Mouse (Mus musculus): Measurements from ENCODE around the gene Sorcs2.

The Sorcs2 gene

DNA sequence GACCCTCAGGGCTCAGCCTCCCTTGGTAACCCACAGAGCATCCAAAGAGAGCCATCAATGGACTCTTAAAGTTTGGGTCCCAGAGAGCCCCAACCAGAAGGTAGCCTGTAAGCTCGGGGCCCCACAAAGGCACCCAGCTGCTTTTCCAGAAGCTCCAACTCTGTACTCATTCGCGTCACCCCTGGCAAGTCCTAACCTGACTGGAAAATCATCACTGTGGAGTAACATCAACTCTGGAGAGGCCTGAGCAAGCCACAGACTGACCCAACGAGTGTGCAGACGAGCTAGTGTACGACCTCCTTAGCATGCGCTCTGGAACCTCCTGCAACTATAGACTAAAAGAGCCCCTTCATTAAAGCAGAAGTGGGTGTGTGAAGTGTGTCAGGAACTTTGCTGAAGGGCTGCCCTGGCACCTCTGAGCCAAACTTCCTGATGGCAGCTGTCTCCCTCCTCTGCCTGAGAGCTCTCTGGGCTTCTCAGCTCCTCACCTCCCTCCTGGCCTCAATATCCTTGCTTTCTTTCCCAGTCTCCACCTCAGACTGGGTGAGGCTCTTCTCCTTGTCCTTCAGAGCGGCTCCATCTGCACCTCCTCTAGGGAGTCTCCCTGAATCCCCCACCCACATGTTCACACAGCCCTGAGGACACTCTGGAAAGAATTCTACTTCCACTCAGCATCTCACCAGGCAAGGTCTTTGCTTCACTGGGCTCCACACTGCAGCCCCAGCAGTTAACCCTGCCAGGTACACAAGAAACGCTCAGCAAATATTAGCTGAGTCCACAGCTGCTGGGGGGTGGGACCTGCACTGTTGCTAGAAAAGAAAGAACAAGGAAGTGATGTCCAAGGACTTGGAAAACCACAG, 8.0 kb downstream of the Sorcs2 start:
- no peak for DNase-seq

DNA sequence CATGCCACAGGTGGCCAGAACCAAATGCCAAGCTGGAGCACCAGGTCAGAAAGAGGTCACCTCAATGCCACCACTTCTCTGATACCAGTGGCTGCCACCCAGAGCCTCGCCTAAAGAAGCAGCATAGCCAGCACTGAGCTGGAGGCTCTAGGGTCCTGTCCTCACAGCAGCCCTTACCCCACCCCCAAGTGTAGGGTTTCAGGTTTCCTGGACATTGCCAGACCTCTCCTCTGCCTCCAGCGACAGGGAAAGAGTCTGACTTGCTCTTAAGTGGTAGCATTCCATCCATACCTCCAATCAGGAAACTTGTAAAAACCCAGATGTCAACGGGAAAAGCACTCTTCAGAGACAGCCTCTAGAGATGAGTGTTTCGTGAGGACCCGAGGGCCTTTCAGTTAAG, 12.9 kb downstream of the Sorcs2 start:
- DNase-seq = no peak

DNA sequence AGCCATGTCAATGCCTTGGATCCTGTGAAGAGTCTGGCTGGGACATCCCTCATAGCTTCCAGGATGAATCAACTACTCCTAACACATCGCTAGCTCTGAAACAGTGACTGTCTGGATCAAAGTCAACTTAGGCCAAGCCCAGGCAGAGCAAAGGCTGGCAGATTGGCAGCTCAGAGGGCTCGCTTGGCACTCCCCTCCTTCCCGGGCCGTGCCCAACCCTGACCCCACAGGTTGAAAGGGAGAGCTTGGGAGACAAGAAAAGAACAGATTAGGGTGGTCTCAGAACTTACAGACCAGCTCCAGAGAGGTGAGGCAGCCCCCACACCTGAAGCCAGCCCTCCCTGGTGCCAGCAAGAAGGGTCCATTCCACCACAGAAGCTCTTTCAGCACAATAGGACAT, 14.5 kb downstream of the Sorcs2 start:
- no peak for DNase-seq

DNA sequence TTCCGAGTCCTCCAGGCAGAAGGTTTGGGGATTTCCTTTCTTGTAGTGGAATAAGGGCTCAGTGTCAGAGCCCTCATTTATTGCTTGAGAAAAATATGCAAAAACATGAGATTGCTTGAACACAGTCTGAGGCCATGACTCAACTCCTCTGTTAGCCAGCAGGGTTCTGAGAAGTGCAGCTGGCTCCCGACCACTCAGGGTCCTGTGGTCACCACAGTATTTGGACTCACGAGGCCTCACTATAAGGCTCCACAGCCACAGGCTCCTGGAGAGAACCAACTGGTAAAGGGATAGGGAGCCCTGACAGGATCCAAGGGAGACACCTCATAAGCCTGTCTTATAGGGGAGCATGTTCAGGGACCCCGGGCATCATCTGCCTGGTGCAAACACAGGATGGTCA, 15.2 kb downstream of the Sorcs2 start:
- DNase-seq = no peak

DNA sequence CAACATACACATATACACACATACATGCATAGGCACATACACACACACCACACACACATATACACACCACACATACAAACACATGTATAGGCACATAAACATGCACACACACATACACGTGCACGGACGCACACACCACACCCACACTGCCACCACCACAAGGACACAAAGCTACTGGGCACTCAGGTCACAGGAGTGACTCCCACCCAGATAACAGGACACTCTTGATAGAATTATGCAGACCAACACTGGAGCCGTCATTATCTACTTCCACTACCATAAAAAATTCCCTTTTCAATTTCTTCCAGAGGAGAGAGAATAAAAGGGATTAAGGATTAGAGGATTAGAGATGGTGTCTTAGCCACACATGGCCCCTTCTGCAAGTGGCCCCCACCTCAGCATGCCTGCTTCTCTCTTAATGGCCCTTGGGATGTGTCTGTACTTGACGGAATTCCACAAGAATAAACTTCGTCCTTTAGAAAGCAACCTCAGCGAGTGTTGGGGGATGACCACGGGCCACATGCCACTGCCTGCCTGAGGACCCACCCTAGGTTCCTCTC, 15.7 kb downstream of the Sorcs2 start:
- DNase-seq = no peak

DNA sequence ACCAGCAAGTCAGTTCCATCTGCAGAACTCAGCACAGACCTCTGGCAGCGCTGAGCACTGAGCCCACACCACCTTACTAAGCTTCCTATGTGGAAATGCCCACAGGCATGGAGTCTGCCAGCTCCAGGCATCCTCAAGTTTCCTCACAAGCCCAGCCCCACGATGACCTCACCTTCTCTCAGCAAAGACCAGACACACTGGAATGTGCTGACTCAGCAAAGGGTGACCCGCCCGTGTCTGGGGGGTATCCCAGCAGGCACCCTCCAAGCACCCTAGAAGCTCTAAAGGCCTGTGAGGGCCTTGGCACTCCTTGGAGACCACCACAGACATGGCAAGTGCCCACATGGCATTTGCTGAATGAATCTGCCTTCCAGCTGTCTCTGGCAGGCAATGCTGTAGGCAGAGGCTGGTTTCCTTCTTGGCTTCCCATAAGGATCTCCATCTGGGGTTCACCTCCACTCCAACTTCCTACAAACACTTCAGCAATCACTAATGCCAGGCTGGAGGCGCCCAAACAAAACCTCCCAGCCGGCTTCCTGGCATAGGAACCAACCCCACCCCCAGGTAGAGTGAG, 17.9 kb downstream of the Sorcs2 start:
- no peak for DNase-seq

DNA sequence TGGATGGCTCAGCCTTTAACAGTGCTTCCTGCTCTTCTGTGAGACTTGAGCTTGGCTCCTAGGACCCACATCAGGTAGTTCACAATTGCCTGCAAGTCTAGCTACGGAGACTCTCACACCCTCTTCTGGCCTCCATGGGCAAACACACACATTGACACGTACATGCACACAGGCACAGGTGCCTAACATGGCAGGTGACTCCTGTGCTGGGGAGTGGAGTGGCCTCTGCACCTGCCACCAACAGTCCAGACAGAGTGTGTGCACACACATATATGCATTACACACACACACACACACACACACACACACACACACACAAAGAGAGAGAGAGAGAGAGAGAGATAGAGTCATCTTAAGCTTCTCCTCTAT, 19.6 kb downstream of the Sorcs2 start:
- DNase-seq = no peak

DNA sequence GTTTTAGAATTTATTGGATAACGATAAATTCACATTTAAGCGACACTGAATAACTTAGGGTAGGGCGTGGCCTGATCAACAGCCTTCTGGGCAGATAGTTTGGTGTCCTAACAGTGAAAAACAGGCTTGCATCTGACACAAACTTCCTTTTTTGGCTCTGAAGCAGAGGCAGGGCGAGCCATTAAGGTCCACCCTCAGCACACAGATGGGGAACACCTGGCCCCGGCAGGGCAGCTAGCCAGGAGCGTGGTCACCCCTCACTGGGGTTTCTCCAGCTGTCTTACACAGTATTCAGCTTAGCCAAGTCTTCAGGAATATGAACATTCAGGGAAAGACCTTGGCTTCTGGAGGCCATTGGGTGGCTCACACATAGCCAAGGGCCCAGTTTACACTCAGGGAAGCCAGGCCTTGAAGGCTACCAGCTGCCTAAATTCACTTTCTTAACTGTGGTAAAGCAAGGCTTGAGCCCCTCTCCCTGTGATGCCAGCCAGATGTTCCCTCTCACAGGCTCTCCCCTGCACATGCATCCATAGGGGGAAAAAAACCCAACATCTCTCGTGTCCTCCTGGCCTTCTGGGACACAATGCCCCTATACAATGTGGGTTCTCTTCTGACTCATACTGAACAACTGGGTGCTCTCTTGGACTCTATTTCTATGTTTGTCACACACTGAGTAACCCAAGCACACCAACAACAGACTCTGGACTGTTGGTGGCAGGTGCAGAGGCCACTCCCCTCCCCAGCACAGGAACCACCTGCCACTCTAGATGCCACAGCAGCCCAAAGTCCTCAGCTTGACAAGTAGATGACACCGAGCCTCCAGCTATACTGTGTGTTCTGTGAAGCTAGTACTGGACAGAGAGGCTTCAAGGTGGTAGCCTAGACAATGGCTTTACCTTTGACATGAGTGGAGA, 20.2 kb downstream of the Sorcs2 start:
- DNase-seq = no peak

DNA sequence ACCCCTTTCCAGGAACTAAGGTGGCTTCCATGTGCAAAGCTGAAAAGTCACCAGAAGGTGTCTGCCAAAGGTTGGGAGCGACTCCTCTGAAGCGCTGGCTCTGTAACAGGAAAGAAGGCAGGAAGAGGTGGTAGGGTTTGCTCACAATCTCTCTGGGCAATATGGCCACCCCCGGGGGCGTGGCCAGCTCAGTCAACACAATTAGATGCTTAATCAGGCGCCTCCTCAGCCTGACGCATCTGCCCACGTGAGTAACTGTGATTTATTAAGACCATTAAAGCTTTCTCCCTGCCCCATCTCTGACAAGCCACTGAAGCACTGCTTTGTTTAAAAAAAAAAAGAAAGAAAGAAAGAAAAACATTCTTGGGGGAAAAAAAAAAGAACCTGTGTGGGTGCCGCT, 22.1 kb downstream of the Sorcs2 start:
- DNase-seq = no peak

DNA sequence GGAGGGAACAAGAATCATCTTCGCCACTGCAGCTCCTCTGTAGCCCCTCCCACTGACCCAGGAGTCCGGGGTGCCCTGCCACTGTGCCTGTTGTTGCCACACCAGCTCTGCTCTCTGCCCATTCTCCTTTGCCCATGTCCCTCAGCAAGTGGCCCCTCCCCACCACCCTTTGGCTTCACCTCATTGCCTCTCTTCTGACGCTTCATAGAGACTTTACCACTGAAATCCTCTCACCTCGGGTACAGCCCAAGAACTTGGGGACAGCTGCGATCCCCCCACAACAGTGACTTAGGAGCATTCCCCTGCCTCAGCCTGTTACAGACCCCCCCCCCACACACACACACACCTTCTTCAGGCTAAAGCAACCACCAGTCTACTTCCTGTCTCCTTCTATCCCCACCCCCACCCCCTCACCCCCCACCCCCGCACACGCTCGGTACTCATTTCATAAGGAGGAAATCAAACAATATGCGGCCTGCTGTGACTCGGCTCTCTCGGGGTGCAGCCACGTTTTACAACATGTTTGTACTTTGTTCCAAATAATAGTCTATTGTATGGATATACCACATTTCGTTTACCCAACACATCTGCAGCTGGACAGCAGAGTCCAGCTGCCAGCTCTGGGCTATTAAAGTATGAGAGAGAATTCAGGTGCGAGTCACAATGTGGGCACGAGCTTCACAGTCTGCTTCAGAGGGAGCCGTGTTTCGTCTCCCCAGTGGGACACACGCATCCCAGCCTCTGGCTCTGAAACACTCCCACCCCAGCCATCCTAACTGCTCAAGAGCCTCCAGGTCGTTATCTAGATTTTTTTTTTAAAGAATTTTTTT, 23.5 kb downstream of the Sorcs2 start:
- no peak for DNase-seq

DNA sequence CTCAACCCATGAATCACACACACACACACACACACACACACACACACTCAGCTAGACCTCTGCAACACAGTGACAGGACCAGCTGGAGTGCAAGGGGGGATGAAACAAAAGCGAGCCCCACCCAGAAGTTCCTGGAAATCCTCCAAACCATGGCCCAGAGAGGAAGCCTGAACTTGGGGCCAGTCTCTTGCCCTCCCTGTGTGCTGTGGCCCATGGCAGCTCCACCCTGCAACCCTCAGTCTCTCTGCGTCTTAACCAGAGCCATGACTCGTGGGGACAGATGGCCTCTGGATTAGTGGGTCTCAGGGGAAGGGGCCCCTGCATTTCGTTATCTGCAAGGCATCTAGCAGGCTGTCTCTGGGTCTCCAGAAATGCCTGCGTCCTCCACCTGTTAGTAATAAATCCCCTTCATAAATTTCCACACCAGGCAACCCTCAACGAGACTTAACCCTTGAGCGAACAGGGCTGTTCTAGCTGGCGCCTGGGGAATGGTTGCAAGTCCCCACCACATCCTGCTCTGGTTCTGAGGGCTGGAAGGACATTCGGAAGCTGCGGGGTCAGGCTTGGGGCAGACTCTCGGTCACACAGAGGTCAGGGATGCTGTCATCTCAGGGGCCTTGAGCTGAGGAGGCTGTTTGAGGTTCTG, 24.6 kb downstream of the Sorcs2 start:
- no peak for DNase-seq

DNA sequence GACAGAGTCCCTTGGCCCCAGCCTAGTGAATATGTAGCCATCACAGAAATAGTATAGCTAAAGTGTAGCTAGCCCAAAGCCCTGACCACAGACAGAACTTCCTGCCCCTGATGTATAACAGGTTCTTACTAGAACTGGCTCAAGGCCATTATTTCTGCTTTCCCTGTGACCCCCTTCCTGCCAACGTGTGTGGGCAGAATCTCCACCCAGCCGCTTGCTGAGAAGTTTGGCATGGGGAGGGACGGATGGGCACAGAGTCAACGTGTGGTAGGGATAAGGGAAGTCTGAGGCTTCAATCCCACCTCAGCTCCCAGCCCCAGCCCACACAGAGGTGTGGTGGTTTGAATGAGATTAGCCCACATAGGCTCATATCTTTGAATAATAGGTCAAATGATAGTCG, 26.2 kb downstream of the Sorcs2 start:
- no peak for DNase-seq

DNA sequence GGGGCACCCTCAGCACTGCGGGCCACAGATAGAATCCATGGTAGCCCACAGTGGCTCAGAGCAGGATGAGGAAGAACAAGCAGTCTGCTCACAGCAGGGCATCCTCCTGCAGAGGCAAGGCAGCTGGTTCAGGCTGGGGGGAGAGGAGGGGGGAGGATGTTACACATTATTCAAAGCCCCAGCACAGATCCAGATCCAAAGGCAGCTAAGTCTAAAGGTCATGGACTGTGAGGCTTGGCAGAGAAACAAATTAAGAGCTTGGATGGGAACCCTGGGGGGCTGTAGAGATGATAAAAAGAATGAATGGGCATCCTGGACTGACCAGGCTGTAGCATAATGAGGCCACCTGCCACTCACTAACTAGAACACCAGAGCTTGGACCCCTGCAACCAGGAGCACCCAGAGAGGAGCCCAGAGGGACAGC, 28.7 kb downstream of the Sorcs2 start:
- DNase-seq = no peak

DNA sequence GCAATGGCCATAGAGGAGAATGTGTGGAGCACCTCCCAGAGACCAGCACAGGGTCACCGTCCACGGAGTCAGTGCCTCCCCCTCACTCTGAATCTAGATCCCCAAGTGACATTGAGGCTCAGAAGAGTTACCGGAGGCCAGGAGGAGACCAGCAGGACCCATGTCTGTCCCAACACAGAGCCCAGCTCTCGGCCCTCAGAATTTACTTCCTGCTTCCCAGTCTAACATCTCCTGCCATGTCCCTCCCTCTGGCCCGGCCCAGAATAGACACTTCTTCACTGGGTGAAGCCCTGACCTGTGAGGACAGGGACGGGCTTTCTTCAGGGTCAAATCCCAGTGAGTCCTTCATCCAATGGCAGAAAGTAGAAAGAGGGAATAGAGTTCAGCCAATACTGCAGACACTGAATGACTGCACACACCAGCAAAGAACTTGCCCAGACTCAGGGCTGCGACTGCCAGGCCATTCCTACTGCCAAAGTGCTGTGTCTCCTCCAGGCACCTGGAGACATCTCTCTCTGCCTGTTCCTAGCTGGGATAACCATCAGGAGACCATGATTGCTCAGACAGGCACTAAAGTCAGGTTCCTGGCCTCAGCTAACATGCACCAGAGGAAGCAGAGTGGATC, 29.3 kb downstream of the Sorcs2 start:
- DNase-seq = no peak

DNA sequence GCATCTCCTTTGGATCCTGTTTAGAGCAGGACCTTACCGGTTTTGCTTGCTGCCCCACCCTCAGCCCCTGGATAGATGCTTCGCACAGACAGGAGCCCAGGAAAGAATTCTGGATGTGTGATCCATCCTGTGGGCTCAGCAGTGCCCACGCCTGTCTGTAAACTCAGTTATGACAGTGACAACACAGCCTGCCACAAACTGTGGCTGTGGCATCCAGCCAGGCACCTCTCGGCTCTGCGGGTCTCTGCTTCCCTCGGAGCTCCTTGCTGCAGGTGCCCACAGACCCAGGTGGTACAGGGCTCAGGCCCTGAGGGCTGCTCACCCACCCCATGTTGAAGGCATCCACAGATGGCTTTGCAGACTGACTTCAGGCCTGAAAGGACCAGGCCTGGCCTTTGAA, 30.0 kb downstream of the Sorcs2 start:
- DNase-seq = no peak

DNA sequence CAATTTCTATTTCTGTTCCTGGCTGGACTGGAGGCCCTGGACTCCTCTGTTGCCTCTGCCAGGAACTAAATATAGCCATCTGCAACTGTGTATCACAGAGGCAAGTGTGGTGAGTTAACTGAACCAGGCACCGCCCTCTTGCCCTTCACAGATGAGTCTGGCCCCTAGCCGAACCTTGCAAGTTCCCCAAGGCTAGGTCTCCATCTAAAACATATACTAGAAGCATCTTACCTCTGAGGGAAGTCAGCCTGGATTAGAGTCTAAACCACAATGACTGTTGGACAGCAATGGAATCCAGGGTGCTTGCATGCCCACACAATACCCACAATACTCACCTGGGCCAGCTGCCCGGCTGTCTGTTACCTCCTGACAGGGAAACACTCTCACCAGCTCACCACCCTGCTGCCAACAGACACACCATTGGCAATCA, 30.7 kb downstream of the Sorcs2 start:
- no peak for DNase-seq

DNA sequence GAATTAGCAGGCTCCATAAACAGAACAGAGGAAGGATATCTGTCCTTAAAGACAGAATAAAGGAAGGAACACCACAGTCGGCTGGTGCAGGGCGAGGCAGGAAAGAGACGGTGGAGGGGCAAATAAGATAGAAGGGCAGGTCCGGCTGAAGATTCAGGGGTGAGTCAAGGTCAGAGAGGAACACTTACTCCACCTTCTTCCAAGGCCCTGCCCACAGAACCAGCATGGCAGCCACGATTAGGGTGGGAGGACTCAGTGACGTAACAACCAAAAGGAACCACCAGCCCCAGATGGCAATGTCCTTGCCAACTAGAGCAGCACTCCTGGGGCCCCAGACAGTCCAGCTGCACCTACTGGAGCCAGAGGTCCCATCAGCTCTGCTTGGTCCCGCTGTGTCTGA, 36.2 kb downstream of the Sorcs2 start:
- no peak for DNase-seq

DNA sequence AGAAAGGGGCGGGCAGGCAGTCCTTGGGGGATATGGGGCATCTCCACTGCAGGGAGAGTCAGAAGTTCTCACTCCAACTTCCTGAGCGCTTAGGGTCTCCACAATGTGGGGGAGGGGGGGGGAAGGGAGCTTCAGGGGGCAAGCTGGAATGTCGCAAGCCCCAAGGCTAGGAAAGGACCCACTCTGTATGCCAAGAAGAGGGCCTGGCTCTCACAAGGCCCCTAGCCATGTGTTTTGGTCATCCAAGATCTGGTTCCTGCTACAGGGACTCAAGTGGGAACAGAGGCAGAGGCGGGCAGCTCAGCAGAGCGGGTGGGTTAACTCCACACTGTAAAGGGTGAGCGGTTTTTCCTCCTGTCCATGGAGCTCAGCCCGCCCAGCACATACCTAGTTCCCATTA, 37.6 kb downstream of the Sorcs2 start:
- no peak for DNase-seq

DNA sequence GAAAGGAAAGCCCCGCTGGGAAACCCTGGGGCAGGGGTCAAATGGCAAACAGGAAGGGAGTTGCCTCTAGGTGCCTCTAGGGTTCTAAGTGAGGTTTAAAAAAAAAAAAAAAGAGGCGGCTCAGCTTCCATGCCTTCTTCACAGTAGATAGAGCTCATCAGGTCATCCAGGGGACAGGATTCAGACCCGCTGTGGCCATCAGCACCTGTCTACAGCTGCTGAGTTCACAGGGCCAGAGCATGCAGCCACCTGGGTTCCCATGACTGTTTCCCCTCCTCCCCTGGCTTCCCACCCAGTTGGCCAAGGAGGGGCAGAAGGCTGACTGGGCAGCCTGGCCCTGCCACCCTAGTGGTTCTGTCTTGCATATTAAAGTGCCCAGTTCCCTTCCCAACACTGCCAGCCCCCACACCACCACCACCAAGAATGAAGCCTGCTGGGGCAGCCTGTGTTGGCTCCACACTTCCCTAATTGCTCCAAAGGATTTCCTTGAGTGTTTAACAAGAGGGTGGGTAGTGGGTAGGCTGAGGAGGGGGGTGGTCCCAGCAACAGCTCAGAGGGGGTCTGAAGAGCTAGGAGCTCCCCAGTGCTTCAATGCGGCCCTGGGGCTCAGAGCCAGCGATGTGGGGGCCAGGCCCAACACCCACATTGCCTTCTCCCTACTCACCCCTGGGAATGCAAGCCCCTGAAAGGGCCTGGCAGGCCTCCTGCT, 38.2 kb downstream of the Sorcs2 start:
- DNase-seq = no peak

DNA sequence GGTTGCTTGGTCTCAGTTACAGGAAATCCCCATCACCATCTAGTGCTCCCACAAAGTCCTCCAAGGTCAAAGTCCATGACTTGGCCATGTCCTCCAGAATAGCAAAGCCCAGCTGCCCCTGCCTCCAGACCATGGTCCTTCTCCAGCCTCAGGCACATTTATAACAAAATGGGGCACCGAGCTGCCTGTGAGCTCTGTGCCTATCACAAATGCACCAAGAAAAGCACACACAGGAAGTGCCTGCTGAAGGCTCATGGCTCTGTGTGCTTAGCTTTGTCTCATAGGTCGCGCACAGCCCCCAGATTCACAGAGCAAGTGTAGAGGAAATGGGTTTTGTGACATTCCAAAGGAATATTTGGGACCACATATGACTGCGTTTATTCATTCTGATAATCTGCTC, 39.8 kb downstream of the Sorcs2 start:
- no peak for DNase-seq

DNA sequence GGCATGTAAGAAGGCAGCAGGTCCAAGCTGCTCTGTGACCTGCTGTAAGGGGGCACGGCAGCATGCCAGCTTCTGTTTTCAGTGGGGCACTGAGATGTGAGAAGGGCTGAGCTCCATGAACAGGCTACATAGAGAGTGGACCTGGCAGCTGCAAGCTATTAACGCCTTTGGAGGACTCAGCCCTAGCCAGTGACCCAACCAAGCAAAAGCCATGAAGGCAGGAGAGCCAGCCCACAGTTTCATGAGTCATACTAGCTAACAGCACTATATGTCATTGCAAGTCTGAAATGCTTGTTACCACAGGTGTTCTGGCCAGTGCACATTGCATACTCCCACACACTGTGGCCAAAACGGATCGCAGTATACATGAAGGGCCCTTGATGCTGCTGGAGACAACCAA, 41.3 kb downstream of the Sorcs2 start:
- no peak for DNase-seq
